Mouse (Mus musculus) gastrocnemius, postnatal 14 days (tissue): Measurements from ENCODE around the gene Cyp2g1. TPM values are rescaled to one million over a fixed set of nuclear protein-coding genes. Genes with fewer than 3 reads are reported as not detected.
"Not testable (repeated sequence)": the region's sequence is repeated elsewhere in the genome, so short reads cannot be mapped to it uniquely, and the experiment has no call there.

ENCODE experiments used
- DNase-seq: peaks from one replicate; pipeline ENCODE4 v3.0.0; 2021; ENCODE audit warnings: mixed read lengths
- intact Hi-C: fragments of 180-260 bp; cut with DNase I; formaldehyde crosslinking; loops from one replicate; pipeline ENCODE4 v1.15.1; 2025; ENCODE audit warnings: low total_unique reads
- long read RNA-seq, 2 experiments: library from polyadenylated mRNA; stranded (forward); transcript quantifications; one replicate each; pipeline ENCODE4 v2.0.0; 2021
- total RNA-seq, 2 experiments: library from RNA; stranded (reverse); gene quantifications; 2 replicates each; pipeline ENCODE4 v1.2.3; 2021

Gene Cyp2g1
- total RNA-seq = not detected
- long read RNA-seq, experiment 1 = 0 reads
- long read RNA-seq, experiment 2 = 0 reads

DNA sequence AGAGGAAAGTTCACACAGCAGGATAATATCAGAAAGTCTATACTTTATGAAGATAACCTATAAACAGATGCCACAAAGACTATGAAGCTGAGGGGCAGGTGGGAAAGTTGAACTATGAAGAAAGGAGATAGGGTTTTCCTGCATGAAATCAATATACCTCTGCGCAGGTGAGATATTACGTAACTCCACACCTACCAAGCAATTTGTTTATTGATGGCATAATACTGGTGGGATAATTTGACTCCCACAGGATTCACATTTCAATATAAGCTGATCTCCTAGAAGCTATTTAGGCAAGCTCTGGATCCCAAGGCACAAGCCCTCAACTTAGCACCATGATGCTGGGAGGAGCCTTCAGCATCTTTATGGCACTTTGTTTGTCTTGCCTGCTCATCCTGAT is at the start of gene Cyp2g1:
Cyp2g1 (plus strand) TSS at position 301 of the 400 bp plus-strand sequence.
- intact Hi-C loops = no loop called here
- no peak for DNase-seq

DNA sequence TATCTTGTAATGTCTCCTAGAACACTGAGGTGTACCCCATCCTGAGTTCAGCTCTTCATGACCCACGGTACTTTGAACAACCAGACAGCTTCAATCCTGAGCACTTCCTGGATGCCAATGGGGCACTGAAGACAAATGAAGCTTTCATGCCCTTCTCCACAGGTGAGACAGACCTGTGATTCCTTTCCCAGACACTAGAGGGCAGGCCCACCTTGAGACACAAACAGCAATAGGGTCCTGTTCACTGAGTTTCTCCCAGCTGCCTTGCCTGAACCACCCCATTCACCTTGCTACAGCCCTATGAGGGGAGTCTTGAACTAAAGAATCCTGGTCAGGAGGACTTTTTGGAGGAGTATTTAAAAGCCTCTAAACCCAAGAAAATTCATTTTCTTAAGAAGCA is 41.6 kb upstream of the Cyp2g1 start:
- no peak for DNase-seq
- intact Hi-C loops = no loop called here

DNA sequence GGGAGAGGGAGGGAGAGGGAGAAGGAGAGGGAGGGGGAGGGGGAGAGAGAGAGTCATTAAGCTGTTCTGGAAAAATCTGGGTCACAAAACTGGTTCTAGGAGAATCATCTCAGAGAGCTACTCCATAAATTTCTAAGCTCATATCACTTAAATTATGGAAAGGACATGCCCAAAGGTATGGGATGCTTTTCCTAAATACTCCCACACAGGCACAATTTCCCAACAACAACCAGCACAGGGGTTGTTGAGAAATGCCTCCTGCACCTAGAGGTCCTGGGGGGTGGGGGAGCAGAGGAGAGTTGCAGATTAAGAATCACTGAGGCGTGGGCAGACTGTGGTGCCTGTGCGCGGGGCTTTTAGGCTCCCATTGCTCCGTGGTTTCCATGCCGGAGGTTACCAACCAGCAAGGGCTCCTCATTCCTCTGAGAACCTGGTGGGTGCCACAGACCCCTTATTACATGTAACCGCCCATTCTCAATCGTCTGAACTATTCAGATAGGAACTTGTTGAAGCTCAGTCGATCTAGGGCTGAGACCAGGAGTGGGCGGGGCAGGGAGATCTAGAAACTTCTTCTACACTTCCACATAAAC is 38.7 kb upstream of the Cyp2g1 start:
- no peak for DNase-seq
- intact Hi-C loops = no loop called here

DNA sequence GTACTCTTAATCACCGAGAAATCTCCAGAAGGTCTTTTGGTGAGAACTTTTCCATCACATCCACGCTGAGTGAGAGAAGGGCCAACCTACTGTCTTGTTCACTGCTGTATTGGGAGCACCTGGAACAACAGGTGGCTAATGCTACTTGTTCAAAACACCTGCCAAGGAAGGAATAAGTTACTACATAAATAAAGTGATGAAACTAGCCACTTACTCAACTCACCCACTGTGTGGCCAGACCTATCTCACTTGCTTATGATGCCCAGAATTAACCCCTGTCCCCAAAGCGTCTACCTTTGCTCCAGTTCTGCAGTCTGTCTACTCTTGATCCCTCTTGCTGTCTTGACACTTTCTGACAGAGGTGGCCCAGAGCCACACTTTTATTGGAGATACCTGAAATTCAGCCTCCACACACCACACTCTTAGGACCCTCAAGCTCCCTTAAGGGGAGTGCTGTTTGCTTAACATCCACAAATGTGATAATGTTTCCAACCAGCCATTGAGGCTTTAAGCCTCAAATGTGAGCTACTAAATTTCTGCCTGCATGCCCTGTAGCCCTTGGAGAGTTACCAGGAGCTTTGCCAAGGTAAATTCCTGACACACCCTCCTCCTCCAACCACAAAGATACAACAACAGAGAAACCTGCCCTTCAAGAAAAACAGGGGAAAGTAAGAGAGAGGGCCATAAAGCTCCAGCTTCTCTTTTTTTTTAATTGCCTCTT is 35.7 kb upstream of the Cyp2g1 start:
- no peak for DNase-seq
- intact Hi-C loops = no loop called here

DNA sequence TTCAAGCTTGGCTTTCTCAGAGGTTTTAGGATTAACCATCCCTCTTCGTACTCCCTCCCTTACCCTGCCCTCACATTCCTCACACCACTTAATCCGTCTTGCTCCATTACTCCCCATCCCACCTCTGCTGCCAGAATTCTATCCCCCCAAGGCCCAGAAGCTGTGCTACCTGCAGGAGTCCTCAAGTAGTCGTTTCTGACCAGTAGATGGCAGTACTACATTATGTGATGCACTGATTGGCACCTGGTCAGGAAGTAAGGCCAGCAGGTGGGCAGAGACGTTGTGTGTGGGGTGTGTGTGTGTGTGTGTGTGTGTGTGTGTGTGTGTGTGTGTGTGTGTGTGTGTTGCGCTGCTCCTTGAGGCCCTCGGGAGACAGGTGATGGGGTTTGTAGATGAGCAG is 32.8 kb upstream of the Cyp2g1 start:
- no peak for DNase-seq

DNA sequence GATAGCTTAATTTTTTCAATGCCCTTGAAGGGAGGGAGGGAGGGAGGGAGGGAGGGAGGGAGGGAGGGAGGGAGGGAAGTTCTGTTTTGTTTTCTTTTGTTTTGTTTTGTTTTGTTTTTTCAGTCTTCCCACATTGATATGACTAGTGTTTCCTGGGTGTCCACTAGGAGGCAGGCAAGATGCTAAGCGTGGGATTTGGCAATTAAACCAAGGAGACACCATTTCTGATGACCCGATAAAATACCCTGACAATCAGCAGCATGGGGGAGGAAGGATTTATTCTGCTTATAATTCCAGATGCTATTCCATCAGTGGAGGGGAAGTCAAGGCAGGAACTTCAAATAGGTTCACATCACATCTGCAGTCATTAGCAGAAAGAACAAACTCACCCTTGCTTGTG is 30.9 kb upstream of the Cyp2g1 start:
- DNase-seq = no peak
- intact Hi-C loops = no loop called here

More for the DNA sequence above, 32.8 kb upstream of the Cyp2g1 start:
- intact Hi-C loops = no loop called here

DNA sequence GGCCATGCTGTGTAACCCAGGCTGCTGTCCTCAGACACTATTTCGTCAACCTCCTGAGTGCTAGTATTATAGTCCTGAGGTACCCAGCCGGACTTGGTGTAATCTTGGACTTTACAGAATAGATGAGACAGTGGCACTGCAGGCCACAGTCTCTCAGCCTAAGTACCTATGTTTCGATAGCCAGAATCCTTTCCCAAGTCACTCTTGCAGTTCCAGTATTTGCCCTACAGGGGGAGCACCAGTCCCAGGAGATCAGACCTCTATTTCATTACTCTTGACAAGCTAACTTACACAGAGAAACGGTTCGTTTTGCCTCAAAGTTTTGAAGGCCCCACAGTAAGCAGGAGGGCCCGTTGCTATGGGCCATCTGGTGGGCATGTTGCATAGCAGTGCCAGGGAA is 30.2 kb upstream of the Cyp2g1 start:
- no peak for DNase-seq
- intact Hi-C loops = no loop called here

DNA sequence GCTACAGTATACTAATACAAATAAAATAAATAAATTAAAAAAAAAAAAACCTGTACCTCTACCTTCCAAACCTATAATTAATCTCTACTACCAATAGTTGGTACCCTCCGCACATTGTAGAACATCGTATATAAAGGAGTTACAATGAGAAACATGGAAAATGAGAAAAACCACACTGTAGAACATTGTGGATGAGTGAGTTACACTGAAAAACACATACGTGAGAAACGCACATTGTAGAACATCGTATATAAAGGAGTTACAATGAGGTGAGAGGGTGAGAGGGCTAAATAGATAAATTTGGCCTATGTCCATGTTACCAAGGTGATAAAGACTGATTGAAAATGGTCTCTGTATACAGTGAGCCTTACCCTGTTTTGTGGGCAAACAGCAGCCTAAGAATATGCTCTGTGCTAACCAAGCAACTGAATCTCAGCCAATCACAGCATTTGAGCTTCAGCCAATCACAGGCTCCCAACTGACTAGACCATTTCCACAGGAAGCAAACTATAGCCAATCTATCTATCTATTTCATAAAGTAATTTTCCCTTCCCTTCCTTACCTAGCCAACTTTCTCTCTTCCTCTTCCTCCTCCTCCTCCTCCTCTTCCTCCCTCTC is 28.8 kb upstream of the Cyp2g1 start:
- intact Hi-C loops = no loop called here
- no peak for DNase-seq

DNA sequence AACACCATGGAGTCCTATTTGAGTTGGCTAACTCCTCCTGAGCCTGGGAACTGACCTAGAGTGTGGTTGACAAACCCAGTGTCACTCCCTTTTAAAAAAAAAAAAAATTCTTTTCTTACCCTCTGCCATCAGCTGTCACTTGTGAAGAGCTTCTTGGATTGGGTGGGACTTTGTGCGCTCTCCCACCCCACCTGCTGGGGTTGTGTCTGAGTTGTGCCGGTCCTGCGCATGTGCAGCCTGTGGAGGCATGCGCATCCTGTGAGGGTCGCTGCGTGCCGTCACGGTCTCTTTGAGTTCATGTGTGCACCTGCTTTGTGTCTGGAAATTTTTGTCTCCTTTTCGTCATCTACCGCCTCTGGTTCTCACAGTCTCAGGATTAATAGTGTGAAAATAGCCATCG is 28.2 kb upstream of the Cyp2g1 start:
- intact Hi-C loops = no loop called here
- no peak for DNase-seq

DNA sequence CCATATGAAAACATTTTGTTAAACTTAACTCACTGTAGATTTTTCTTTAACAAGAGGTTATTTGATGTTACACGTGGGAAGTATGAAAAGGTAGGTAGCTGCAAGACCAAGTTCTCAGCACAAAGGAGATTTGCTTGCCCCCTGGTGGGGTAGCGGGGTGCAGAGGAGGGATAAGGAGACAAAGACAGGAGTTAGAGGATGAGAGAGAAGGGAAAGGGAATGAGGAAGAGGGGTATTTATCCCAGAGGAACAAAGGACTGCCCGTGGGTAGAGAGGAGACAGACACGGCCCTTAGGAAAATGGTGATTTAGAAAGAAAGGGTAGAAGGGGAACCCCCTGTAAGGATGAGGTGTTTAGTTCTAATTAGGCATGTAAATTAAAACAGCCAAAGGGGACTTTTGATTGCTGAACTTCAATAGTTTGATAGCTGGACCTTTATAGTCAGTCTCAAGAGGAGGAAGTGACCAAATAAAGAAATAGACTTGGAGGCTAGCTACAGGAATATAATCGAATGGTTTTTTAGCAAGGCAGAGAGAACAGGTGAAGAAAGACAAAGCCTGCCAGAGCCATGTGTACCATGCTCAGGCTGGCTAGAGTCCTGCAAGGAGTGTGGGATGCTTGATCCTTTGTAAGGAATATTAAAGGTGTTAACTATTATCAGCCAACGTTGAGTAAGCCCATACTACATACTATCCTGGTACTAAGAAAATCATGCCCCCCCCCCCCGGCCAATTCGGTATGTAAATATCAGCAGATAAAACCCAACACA is 27.5 kb upstream of the Cyp2g1 start:
- intact Hi-C loops = no loop called here
- no peak for DNase-seq

DNA sequence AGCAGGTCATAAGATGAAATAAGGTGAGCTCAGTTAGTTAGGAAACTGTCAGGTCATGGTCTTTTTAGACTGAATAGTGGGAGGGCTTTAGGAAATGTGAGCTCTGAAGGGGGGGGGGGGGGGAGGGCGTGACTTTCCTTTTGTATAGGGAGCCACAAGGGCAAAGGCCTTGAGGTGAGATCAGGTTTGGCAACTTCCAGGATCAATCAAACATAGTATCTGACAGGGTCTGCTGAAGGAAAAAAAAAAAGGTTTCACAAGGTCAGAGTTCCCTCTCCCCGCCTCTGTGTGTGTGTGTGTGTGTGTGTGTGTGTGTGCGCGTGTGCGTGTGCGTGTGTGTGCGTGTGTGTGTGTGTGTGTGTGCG is 26.9 kb upstream of the Cyp2g1 start:
- intact Hi-C loops = no loop called here
- no peak for DNase-seq

DNA sequence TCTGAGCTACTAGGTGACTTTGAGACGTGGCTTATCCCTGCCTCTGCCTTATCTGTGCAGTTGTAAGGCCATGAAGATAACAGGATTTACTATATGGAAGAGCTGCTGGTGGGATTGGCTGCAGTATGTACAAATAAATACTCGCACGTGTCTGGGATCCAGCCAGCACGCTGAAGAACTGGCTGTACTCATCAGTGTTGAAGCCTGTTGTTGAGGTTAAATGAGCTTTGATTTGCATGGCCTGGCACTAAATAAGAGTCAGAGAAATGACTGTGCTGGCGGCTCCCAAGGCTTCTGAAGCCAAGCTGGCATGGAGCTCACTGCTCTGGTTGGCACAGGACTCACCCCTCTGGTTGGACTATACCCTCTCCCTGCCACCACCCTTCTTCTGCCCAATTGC is 25.5 kb upstream of the Cyp2g1 start:
- DNase-seq = no peak

DNA sequence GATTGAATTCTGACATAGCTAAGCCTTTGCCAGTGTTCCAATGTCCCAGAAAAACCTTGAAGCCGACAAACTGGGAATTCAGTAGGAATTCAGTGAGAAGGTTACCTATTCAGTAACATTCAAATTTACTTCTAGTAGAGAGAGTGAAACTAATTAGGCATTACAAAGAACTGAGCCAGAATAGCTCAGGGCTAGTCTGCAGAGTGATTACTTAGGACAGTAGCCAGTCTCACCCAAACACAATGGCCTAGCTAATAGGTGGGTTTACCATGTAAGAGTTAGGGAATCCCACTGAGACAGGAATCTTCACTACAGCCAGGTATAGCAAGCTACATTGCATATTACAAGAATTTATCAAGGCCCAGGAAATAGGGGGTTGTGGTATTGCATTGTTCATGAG is 22.7 kb upstream of the Cyp2g1 start:
- intact Hi-C loops, DNase-seq: not testable (repeated sequence)

More for the DNA sequence above, 25.5 kb upstream of the Cyp2g1 start:
- intact Hi-C loops = no loop called here

DNA sequence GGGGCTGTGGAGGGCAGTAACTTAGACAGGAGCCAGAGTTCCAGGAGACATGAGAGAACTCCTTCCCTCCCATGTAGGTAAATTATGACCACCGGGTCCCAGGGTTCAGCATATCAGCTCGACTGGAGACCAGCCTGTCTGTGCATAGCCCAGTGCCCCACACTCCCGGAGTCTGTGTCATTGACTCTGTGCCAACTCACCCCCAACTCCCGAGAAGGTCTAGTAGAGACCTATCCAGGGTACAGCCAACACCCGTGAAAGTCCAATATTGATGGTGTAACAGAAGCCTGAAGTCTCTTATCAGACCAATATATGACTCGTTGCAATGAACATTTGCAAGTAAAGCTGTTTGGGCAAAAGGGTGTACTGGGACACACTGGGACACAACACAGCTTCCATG is 18.7 kb upstream of the Cyp2g1 start:
- intact Hi-C loops = no loop called here
- no peak for DNase-seq

DNA sequence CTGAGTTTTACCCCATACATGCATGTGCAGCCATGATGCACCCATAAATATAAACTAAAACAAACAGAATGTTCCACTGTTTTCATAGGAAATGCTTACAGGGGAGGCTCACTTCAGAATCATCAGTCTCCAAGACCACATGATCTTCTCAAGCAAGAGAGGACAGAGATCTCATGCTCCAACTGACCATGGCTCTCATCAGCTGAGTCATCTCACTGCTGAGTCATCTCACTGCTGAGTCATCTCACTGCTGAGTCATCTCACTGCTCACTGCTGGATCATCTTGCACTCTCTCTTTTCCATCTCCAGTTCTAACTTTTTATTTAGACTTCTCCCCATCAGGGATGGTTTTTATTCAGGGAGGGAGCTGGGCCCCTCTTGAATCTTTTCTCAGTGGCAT is 8.6 kb upstream of the Cyp2g1 start:
- intact Hi-C loops = no loop called here
- DNase-seq = no peak

DNA sequence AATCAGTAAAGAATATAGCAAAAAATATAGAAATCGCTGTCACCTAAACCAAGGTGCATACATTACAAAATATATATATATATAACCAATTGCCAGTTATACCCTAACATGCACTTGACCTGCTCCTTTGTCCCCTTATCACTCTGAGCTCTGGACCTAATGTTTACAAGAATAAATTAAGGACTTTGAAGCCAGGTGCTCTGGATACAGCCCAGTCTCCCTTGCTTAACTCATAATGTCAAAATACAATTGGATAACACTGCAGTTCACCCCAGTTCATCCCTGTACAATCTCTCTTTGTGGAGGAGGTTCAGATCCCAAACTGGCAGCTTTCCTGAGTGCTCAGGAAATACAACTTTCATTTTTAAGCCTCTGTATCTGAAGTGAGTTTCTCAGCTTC is 7.7 kb upstream of the Cyp2g1 start:
- DNase-seq = no peak
- intact Hi-C loops = no loop called here

DNA sequence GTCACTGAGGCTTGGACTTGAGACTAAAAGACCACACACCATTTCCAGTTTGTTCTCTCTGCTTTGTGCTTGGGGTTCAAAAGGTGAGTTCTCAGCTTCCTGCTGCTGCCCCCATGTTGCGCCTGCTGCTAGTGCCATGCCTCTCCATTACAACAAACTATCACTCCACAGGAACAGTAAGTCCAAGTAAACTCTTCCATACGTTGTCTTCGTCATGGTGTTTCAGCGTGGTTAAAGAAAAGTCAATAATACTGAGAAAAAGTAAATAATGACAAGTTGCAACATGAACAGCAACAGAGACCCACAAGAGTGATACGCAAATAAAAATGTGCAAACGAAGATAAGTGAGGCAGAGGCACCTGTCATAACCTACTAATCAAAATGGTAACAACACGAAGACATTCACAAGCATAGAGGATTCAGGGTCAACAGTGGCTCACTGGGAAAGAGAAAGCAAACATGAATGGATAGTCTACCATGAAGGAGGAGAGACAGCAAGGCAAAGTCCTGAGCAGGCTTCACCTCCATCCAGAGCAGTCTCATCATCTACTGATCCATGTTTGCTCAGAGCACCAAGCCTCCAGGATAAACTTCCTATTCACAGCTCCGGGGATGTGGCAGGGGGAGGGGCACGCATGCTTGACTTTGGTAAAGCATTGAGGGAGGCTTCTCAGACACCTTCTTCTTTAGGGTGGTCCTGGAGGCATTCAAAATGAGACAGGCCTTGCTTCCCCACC is 23.0 kb downstream of the Cyp2g1 start:
- intact Hi-C loops, DNase-seq: not testable (repeated sequence)

DNA sequence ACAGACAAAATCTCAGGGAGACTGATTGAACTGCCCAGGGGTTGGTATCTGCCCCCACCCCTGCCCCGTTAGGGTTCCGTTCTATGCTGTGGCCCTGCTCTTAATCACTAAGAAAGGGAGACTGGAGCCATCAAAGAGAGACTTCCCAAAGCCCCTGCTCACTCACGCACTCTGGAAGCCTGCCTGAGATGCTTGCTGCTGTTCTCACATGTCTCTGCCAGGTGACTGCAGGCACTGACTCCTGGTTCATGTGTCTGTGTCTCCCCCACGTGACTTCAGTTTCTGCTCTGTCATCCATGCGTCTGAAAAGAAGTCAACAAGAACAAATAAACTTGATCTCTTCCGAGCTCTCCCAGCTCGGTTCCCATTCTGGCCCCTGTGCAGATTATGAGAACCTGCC is 24.0 kb downstream of the Cyp2g1 start:
- intact Hi-C loops, DNase-seq: not testable (repeated sequence)

DNA sequence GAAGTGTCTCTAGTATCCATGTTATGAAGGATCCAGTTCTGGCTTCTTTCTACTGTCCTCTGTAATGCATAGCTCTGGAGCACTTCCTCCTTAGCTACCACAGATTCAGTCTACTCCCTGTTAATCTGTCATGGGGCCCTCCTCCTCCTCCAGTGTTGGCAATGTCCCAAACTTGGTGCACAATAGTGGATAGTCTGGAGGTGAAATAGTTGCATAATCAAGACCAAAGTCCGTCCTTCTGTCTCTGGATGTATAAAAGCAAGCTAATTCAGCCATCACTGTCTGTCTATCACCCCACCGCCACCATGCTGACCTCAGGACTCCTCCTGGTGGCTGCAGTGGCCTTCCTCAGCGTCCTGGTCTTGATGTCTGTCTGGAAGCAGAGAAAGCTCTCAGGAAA is 26.4 kb downstream of the Cyp2g1 start, which contains the start of gene Cyp2a5:
Cyp2a5 (plus strand) TSS at position 247 of the 400 bp plus-strand sequence.
- DNase-seq, intact Hi-C loops: not testable (repeated sequence)

DNA sequence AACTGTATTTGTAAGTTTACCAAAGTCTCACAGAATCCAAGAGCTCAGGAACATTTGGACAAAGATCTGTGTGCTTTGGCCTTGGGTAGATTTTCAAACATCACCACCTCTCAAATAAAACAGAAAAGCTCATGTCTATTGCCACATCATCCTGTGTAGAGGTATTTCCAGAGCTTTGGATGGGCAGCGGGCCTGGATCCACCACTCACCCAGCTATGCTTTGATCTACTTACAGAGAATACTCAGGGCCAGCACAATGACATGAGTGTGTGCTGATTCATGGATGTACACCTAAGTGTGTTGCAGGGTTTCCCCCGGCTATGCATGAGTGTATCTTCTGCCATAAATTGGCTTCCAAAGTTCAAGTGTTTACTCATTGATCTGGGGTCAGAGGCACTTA is 34.7 kb downstream of the Cyp2g1 start:
- intact Hi-C loops, DNase-seq: not testable (repeated sequence)
